Mouse (Mus musculus) right cerebral cortex, postnatal 10 days (tissue): ENCODE data around the gene Bpi.

Experiments
- DNase-seq, 2 experiments: peaks; one replicate each; pipeline ENCODE4 v3.0.0; 2021; ENCODE audit warnings: low spot score in 2 of 2

The Bpi gene

GRCm38 (mm10) chr2:158258005-158258418 is at the start of gene Bpi:
TSS of gene Bpi (plus strand) at chr2:158258094.
- DNase-seq = no peak

- DNase-seq = no peak
These were observed 48.1 kb upstream of the Bpi start for GRCm38 (mm10) chr2:158209776-158210175.

- peak in 1 of 2 experiments; percentile 62 for DNase-seq
These were observed 47.4 kb upstream of the Bpi start for GRCm38 (mm10) chr2:158210503-158210902.

- no peak for DNase-seq
These were observed 46.9 kb upstream of the Bpi start for GRCm38 (mm10) chr2:158210958-158211357.

GRCm38 (mm10) chr2:158211764-158212471 is 46.0 kb upstream of the Bpi start:
- no peak for DNase-seq

- DNase-seq = no peak
These were observed 42.4 kb upstream of the Bpi start for GRCm38 (mm10) chr2:158215283-158216117.

- DNase-seq = peak; percentile 46 to 59
These were observed 41.4 kb upstream of the Bpi start for GRCm38 (mm10) chr2:158216510-158216909.

- no peak for DNase-seq
These were observed 38.3 kb upstream of the Bpi start for GRCm38 (mm10) chr2:158219562-158219961.

GRCm38 (mm10) chr2:158221446-158222084 is 36.3 kb upstream of the Bpi start:
- no peak for DNase-seq

GRCm38 (mm10) chr2:158222664-158223063 is 35.2 kb upstream of the Bpi start:
- DNase-seq = peak; percentile 44 to 52

GRCm38 (mm10) chr2:158223497-158223896 is 34.4 kb upstream of the Bpi start:
- DNase-seq = no peak

GRCm38 (mm10) chr2:158225301-158225700 is 32.6 kb upstream of the Bpi start:
- peak; percentile 43 to 52 for DNase-seq

- peak; percentile 53 to 55 for DNase-seq
These were observed 29.0 kb upstream of the Bpi start, which contains the start of gene D630003M21Rik for GRCm38 (mm10) chr2:158228670-158229502. TSS of gene D630003M21Rik (minus strand) at chr2:158229222.

- DNase-seq = no peak
These were observed 28.4 kb upstream of the Bpi start for GRCm38 (mm10) chr2:158229503-158229892.

- DNase-seq = no peak
These were observed 27.3 kb upstream of the Bpi start for GRCm38 (mm10) chr2:158230617-158231016.

GRCm38 (mm10) chr2:158231071-158231470 is 26.8 kb upstream of the Bpi start:
- DNase-seq = no peak

- DNase-seq = no peak
These were observed 25.5 kb upstream of the Bpi start for GRCm38 (mm10) chr2:158232414-158232813.

GRCm38 (mm10) chr2:158233106-158233505 is 24.8 kb upstream of the Bpi start:
- DNase-seq = no peak

GRCm38 (mm10) chr2:158236698-158237097 is 21.2 kb upstream of the Bpi start:
- DNase-seq = no peak

GRCm38 (mm10) chr2:158238101-158238500 is 19.8 kb upstream of the Bpi start:
- DNase-seq = no peak

- no peak for DNase-seq
These were observed 16.7 kb upstream of the Bpi start for GRCm38 (mm10) chr2:158241126-158241738.
